Mouse (Mus musculus) naive thymus-derived CD4-positive, alpha-beta T cell, adult 2 months (primary cell): Measurements from ENCODE around the gene Irak3.
"Not testable (repeated sequence)": the region's sequence is repeated elsewhere in the genome, so short reads cannot be mapped to it uniquely, and the experiment has no call there.

Experiments
- DNase-seq: peaks from one replicate; pipeline ENCODE4 v3.0.0-alpha.2; 2011; ENCODE audit warnings: low read depth

Irak3 gene

GRCm38 (mm10) chr10:120163490-120163889 is 38.4 kb downstream of the Irak3 start:
- DNase-seq = no peak

GRCm38 (mm10) chr10:120162840-120163239 is 39.1 kb downstream of the Irak3 start:
- no peak for DNase-seq

GRCm38 (mm10) chr10:120160533-120160932 is 41.4 kb downstream of the Irak3 start:
- DNase-seq = no peak

GRCm38 (mm10) chr10:120153911-120154310 is 48.0 kb downstream of the Irak3 start:
- no peak for DNase-seq

GRCm38 (mm10) chr10:120151672-120152071 is 50.3 kb downstream of the Irak3 start:
- no peak for DNase-seq

GRCm38 (mm10) chr10:120140916-120141516 is 60.9 kb downstream of the Irak3 start:
- DNase-seq = no peak

- DNase-seq = no peak
Measured at GRCm38 (mm10) chr10:120140193-120140592, 61.7 kb downstream of the Irak3 start.

GRCm38 (mm10) chr10:120136020-120136562 is 65.8 kb downstream of the Irak3 start:
- no peak for DNase-seq

- DNase-seq = no peak
Measured at GRCm38 (mm10) chr10:120133697-120134096, 68.2 kb downstream of the Irak3 start.

GRCm38 (mm10) chr10:120130621-120131020 is 71.3 kb downstream of the Irak3 start:
- peak; percentile 56 for DNase-seq

- no peak for DNase-seq
Measured at GRCm38 (mm10) chr10:120128601-120129277, 73.2 kb downstream of the Irak3 start.

GRCm38 (mm10) chr10:120125465-120125857 is 76.5 kb downstream of the Irak3 start:
- DNase-seq = no peak

- peak; percentile 86 for DNase-seq
Measured at GRCm38 (mm10) chr10:120124801-120125464, 77.0 kb downstream of the Irak3 start.

GRCm38 (mm10) chr10:120123721-120124120 is 78.2 kb downstream of the Irak3 start:
- peak; percentile 17 for DNase-seq

- no peak for DNase-seq
Measured at GRCm38 (mm10) chr10:120115249-120115648, 86.7 kb downstream of the Irak3 start.

GRCm38 (mm10) chr10:120114493-120114892 is 87.4 kb downstream of the Irak3 start:
- DNase-seq = no peak

- no peak for DNase-seq
Measured at GRCm38 (mm10) chr10:120113980-120114379, 88.0 kb downstream of the Irak3 start.

- not testable (repeated sequence) for DNase-seq
Measured at GRCm38 (mm10) chr10:120113482-120113881, 88.4 kb downstream of the Irak3 start.

- DNase-seq = peak; percentile 99
Measured at GRCm38 (mm10) chr10:120112507-120113396, 89.2 kb downstream of the Irak3 start, which contains the start of gene Helb. Gene Helb, minus strand, starts transcription at chr10:120112987.

GRCm38 (mm10) chr10:120111691-120112319 is 90.1 kb downstream of the Irak3 start:
- peak; percentile 40 for DNase-seq

GRCm38 (mm10) chr10:120100806-120101205 is 101.1 kb downstream of the Irak3 start:
- DNase-seq = no peak
